Mouse (Mus musculus) limb, embryonic 14.5 days (tissue): ENCODE measurements around the gene Osbp2. TPM values are rescaled to one million over a fixed set of nuclear protein-coding genes. Genes with fewer than 3 reads are reported as not detected.

ENCODE experiments used
- ATAC-seq: fragments of 200-750 bp; cut with Nextera tagmentation; 2 replicates; pipeline ENCODE4 v1.8.0; 2017; ENCODE audit warnings: low read depth, moderate number of reproducible peaks, moderate TSS enrichment; ENCODE audit not compliant: low FRiP score
- DNase-seq: peaks from one replicate; pipeline ENCODE4 v3.0.0-alpha.2; 2015; ENCODE audit warnings: low spot score
- H3K27ac ChIP-seq: fragments of 300-500 bp; sonication (generic); replicated peaks from 2 replicates; pipeline ENCODE4 v1.5.1; 2014; ENCODE audit warnings: low read depth, mild to moderate bottlenecking, low read length, moderate library complexity, mixed read lengths
- H3K27me3 ChIP-seq: fragments of 300-500 bp; sonication (generic); 2 replicates; pipeline ENCODE4 v1.6.1; 2014; ENCODE audit warnings: low read length, mixed read lengths; ENCODE audit not compliant: control insufficient read depth, insufficient read depth
- H3K36me3 ChIP-seq: fragments of 300-500 bp; sonication (generic); 2 replicates; pipeline ENCODE4 v1.6.1; 2014; ENCODE audit warnings: mild to moderate bottlenecking, low read length, moderate library complexity, mixed read lengths; ENCODE audit not compliant: control insufficient read depth, insufficient read depth
- H3K4me1 ChIP-seq: fragments of 300-500 bp; sonication (generic); 2 replicates; pipeline ENCODE4 v1.6.1; 2014; ENCODE audit warnings: antibody characterized with exemption, low read length, mixed read lengths; ENCODE audit not compliant: control insufficient read depth, insufficient read depth
- H3K4me2 ChIP-seq: fragments of 300-500 bp; sonication (generic); replicated peaks from 2 replicates; pipeline ENCODE4 v1.6.1; 2014; ENCODE audit warnings: low read depth, mild to moderate bottlenecking, low read length, moderate library complexity; ENCODE audit not compliant: severe bottlenecking
- H3K4me3 ChIP-seq: fragments of 300-500 bp; sonication (generic); replicated peaks from 2 replicates; pipeline ENCODE4 v1.5.1; 2014; ENCODE audit warnings: low read length
- H3K9ac ChIP-seq: fragments of 300-500 bp; sonication (generic); 2 replicates; pipeline ENCODE4 v1.6.1; 2014; ENCODE audit warnings: mild to moderate bottlenecking, low read depth, low read length, moderate library complexity; ENCODE audit not compliant: severe bottlenecking
- H3K9me3 ChIP-seq: fragments of 300-500 bp; sonication (generic); 2 replicates; pipeline ENCODE4 v1.6.1; 2016; ENCODE audit warnings: low read length; ENCODE audit not compliant: control insufficient read depth
- POLR2A ChIP-seq: fragments of 200-500 bp; IDR thresholded peaks from 2 replicates; pipeline ENCODE4 v1.8.0; 2012; ENCODE audit warnings: inconsistent platforms, mild to moderate bottlenecking, moderate library complexity, borderline replicate concordance; ENCODE audit not compliant: insufficient read depth, insufficient read length; ENCODE audit errors: extremely low read depth
- WGBS: fragments of 180-500 bp; shearing (Covaris S2); extraction: QIAGEN DNeasy Blood & Tissue Kit; methylation state at CpG from one replicate; pipeline ENCODE4 v1.1.7; 2014; 5-methylcytosine and 5-hydroxymethylcytosine counted together
- polyA plus RNA-seq, 2 experiments: library from polyadenylated mRNA; depleted of rRNA in 1 of 2; stranded (reverse) in 1 of 2; unstranded in 1 of 2; fragments of >200 nt; fragmentation: Nextera tagmentation in 1 of 2; extraction: Ambion mirVana in 1 of 2; gene quantifications; 2 replicates each; pipeline versions ENCODE4 v1.2.1 to v1.2.3; 2012 to 2014

Gene Osbp2
- polyA plus RNA-seq, 2 experiments, result 0.77 to 1.5 TPM

GRCm38 (mm10) chr11:3909236-3909635 is 45.5 kb upstream of the Osbp2 start:
- Histone ChIP-seq H3K9me3 (no peaks in the 10 kb centered on the region), H3K9ac (no peak overlapping the region), H3K4me2 (no peak overlapping the region), H3K4me3 (no peak overlapping the region), H3K27ac (no peak overlapping the region), H3K4me1 (peaks cover 16% of the 10 kb centered on the region), H3K36me3 (0 out of 2 replicates have a peak, but pooled peaks cover 2% of the 10 kb centered on the region), H3K27me3 (peaks cover 5% of the 10 kb centered on the region)
- DNase-seq (no peak), ATAC-seq (no peak)
- no peak for TF ChIP-seq POLR2A
- WGBS, result 85% methylated on average over 4 of the region's 4 CpGs

- H3K9me3 ChIP-seq, result no peaks in the 10 kb centered on the region
- 0 out of 2 replicates have a peak, but pooled peaks cover 2% of the 10 kb centered on the region for H3K36me3 ChIP-seq
- WGBS, result 88% methylated on average over 1 of the region's 1 CpGs
- H3K27me3 ChIP-seq, result no peaks in the 10 kb centered on the region
- ATAC-seq, result no peak
- TF ChIP-seq POLR2A, result no peak
- no peak overlapping the region for H3K9ac ChIP-seq
- H3K27ac ChIP-seq, result no peak overlapping the region
- DNase-seq, result no peak
- H3K4me3 ChIP-seq, result no peak overlapping the region
- no peak overlapping the region for H3K4me2 ChIP-seq
- H3K4me1 ChIP-seq, result no peaks in the 10 kb centered on the region
Measured at GRCm38 (mm10) chr11:3905446-3905845, 41.7 kb upstream of the Osbp2 start.

- 76% methylated on average over 6 of the region's 6 CpGs for WGBS
Measured at GRCm38 (mm10) chr11:3904673-3905072, 41.0 kb upstream of the Osbp2 start.

GRCm38 (mm10) chr11:3903046-3903445 is 39.3 kb upstream of the Osbp2 start:
- Histone ChIP-seq H3K9me3 (no peaks in the 10 kb centered on the region), H3K4me1 (no peaks in the 10 kb centered on the region), H3K36me3 (peaks cover 6% of the 10 kb centered on the region), H3K4me3 (no peak overlapping the region), H3K27ac (no peak overlapping the region), H3K9ac (no peak overlapping the region), H3K27me3 (no peaks in the 10 kb centered on the region), H3K4me2 (no peak overlapping the region)
- TF ChIP-seq POLR2A, result no peak
- DNase-seq (no peak), ATAC-seq (no peak)
- 81% methylated on average over 5 of the region's 5 CpGs for WGBS

More at GRCm38 (mm10) chr11:3904673-3905072, 41.0 kb upstream of the Osbp2 start:
- Histone ChIP-seq H3K4me1 (no peaks in the 10 kb centered on the region), H3K9me3 (no peaks in the 10 kb centered on the region), H3K9ac (no peak overlapping the region), H3K4me3 (no peak overlapping the region), H3K27me3 (no peaks in the 10 kb centered on the region), H3K4me2 (no peak overlapping the region), H3K36me3 (0 out of 2 replicates have a peak, but pooled peaks cover 2% of the 10 kb centered on the region), H3K27ac (no peak overlapping the region)
- no peak for DNase-seq
- no peak for ATAC-seq
- no peak for TF ChIP-seq POLR2A

GRCm38 (mm10) chr11:3902516-3902915 is 38.8 kb upstream of the Osbp2 start:
- Histone ChIP-seq H3K9me3 (no peaks in the 10 kb centered on the region), H3K4me3 (no peak overlapping the region), H3K36me3 (peaks cover 6% of the 10 kb centered on the region), H3K27me3 (no peaks in the 10 kb centered on the region), H3K9ac (no peak overlapping the region), H3K4me2 (no peak overlapping the region), H3K27ac (no peak overlapping the region), H3K4me1 (no peaks in the 10 kb centered on the region)
- 88% methylated on average over 3 of the region's 3 CpGs for WGBS
- TF ChIP-seq POLR2A, result no peak
- DNase-seq, result no peak
- ATAC-seq, result no peak

GRCm38 (mm10) chr11:3900296-3900695 is 36.6 kb upstream of the Osbp2 start:
- Histone ChIP-seq H3K9me3 (no peaks in the 10 kb centered on the region), H3K27me3 (no peaks in the 10 kb centered on the region), H3K4me3 (no peak overlapping the region), H3K4me1 (no peaks in the 10 kb centered on the region), H3K4me2 (no peak overlapping the region), H3K27ac (no peak overlapping the region), H3K9ac (no peak overlapping the region), H3K36me3 (peaks cover 9% of the 10 kb centered on the region)
- ATAC-seq (no peak), DNase-seq (no peak)
- TF ChIP-seq POLR2A, result no peak
- WGBS, result 76% methylated on average over 6 of the region's 6 CpGs
